Mouse (Mus musculus): Measurements from ENCODE around the gene Rbm26. TPM values are rescaled to one million over a fixed set of nuclear protein-coding genes. Genes with fewer than 3 reads are reported as not detected.

Gene Rbm26
- polyA plus RNA-seq, 1 experiment: 12.2 TPM

GRCm38 (mm10) chr14:105176381-105177168 lies 552 bp downstream of the Rbm26 start:
- DNase-seq: no peak
- peak overlapping the region; percentile 94 for H3K4me3 ChIP-seq (replicated peaks; ENCODE audit: extremely low read depth, low read depth, low read length)
- peaks cover 20% of the 10 kb centered on the region for H3K4me1 ChIP-seq (ENCODE audit: control insufficient read depth, insufficient read depth, low read length)
- no peak for TF ChIP-seq POLR2A (IDR thresholded peaks at IDR 0.05; ENCODE audit: borderline replicate concordance, extremely low read depth, low read depth, low read length)
- TF ChIP-seq CTCF (IDR thresholded peaks at IDR 0.05; ENCODE audit: insufficient read depth, low read length): no peak
- under 1% methylated on average over 73 of the region's 74 CpGs for WGBS

DNA sequence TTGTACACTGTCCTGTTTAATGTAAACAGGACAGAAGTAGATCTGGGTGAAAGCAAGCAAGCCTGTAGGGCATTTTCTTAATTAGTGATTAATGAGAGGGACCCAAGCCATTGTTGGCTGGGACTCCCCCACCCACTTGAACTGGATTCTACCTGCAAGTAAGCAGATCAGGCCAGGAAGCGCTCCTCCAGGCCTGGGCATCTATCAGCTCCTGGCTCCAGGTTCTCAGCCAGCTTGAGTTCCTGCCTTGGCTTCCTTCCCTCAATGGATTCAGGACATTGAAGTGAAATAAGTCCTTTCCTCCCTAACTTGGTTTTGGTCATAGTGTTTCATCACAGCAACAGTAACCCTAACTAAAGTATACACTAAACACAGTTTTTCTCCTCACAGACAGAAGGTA lies 9.9 kb downstream of the Rbm26 start:
- Histone ChIP-seq H3K4me3 (replicated peaks; ENCODE audit: extremely low read depth, low read depth, low read length) (no peak overlapping the region), H3K4me1 (ENCODE audit: control insufficient read depth, insufficient read depth, low read length) (peaks cover 7% of the 10 kb centered on the region)
- DNase-seq: no peak
- no peak for TF ChIP-seq POLR2A (IDR thresholded peaks at IDR 0.05; ENCODE audit: borderline replicate concordance, extremely low read depth, low read depth, low read length)
- TF ChIP-seq CTCF (IDR thresholded peaks at IDR 0.05; ENCODE audit: insufficient read depth, low read length): no peak
- WGBS: 76% methylated on average over 1 of the region's 1 CpGs

DNA sequence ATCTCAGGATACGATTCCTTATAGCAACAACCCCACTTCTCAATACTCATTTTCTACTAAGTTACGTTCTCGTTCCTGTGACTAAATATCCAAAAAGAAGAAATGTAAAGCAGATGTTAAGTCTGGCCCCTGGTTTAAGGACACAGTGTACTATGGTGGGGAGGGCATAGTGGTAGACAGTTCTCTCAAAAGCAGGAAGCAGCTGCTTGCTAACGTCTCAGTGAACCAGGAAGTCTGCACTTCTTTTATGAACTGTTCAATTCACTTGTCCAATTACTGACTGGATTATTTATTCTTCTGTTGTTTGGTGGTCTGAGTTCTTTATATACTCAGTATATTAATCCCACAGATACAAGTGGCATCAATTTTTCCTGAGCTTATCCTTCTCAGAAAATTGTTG lies 12.3 kb downstream of the Rbm26 start:
- Histone ChIP-seq H3K4me1 (ENCODE audit: control insufficient read depth, insufficient read depth, low read length) (peaks cover 8% of the 10 kb centered on the region), H3K4me3 (replicated peaks; ENCODE audit: extremely low read depth, low read depth, low read length) (no peak overlapping the region)
- 48% methylated on average over 4 of the region's 4 CpGs for WGBS
- DNase-seq: no peak
- TF ChIP-seq CTCF (IDR thresholded peaks at IDR 0.05; ENCODE audit: insufficient read depth, low read length) (no peak), POLR2A (IDR thresholded peaks at IDR 0.05; ENCODE audit: borderline replicate concordance, extremely low read depth, low read depth, low read length) (no peak)

GRCm38 (mm10) chr14:105161334-105161733 lies 15.8 kb downstream of the Rbm26 start:
- 94% methylated on average over 1 of the region's 1 CpGs for WGBS

DNA sequence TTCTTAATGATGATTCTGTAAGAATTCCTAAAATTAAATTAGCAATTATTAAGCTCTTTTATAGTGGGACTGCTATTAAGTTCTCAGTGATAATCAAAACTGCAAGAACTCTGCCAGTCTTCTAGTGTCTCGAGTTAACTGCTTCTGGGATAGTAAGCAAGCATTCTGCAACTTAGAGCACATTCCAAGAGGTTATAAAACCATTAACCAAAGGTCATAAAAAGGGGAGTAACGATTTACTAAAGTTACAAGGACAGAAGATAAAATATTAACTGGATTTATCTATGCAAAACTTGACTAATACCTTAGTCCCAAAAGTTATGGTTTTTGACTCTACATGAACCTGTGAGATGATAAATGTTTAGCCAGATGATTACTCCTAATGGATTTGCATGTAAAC lies 18.6 kb downstream of the Rbm26 start:
- DNase-seq: no peak
- Histone ChIP-seq H3K4me3 (replicated peaks; ENCODE audit: extremely low read depth, low read depth, low read length) (no peak overlapping the region), H3K4me1 (ENCODE audit: control insufficient read depth, insufficient read depth, low read length) (peaks cover 2% of the 10 kb centered on the region; the same call in 1 of the 2 replicates)
- TF ChIP-seq POLR2A (IDR thresholded peaks at IDR 0.05; ENCODE audit: borderline replicate concordance, extremely low read depth, low read depth, low read length): no peak
- TF ChIP-seq CTCF (IDR thresholded peaks at IDR 0.05; ENCODE audit: insufficient read depth, low read length): no peak
- 79% methylated on average over 2 of the region's 2 CpGs for WGBS

More at GRCm38 (mm10) chr14:105161334-105161733, 15.8 kb downstream of the Rbm26 start:
- no peak overlapping the region for H3K4me3 ChIP-seq (replicated peaks; ENCODE audit: extremely low read depth, low read depth, low read length)
- peaks cover 5% of the 10 kb centered on the region for H3K4me1 ChIP-seq (ENCODE audit: control insufficient read depth, insufficient read depth, low read length)
- no peak for TF ChIP-seq POLR2A (IDR thresholded peaks at IDR 0.05; ENCODE audit: borderline replicate concordance, extremely low read depth, low read depth, low read length)
- no peak for TF ChIP-seq CTCF (IDR thresholded peaks at IDR 0.05; ENCODE audit: insufficient read depth, low read length)
- no peak for DNase-seq

- 90% methylated on average over 3 of the region's 3 CpGs for WGBS
- TF ChIP-seq POLR2A (IDR thresholded peaks at IDR 0.05; ENCODE audit: borderline replicate concordance, extremely low read depth, low read depth, low read length) (no peak), CTCF (IDR thresholded peaks at IDR 0.05; ENCODE audit: insufficient read depth, low read length) (no peak)
- Histone ChIP-seq H3K4me1 (ENCODE audit: control insufficient read depth, insufficient read depth, low read length) (no peaks in the 10 kb centered on the region), H3K4me3 (replicated peaks; ENCODE audit: extremely low read depth, low read depth, low read length) (no peak overlapping the region)
- DNase-seq: no peak
Observed at GRCm38 (mm10) chr14:105134076-105134475, 43.1 kb downstream of the Rbm26 start.

- H3K4me1 ChIP-seq (ENCODE audit: control insufficient read depth, insufficient read depth, low read length): no peaks in the 10 kb centered on the region
- 74% methylated on average over 4 of the region's 4 CpGs for WGBS
- H3K4me3 ChIP-seq (replicated peaks; ENCODE audit: extremely low read depth, low read depth, low read length): no peak overlapping the region
- DNase-seq: no peak
- TF ChIP-seq CTCF (IDR thresholded peaks at IDR 0.05; ENCODE audit: insufficient read depth, low read length) (no peak), POLR2A (IDR thresholded peaks at IDR 0.05; ENCODE audit: borderline replicate concordance, extremely low read depth, low read depth, low read length) (no peak)
Observed at GRCm38 (mm10) chr14:105127715-105128385, 49.3 kb downstream of the Rbm26 start.

DNA sequence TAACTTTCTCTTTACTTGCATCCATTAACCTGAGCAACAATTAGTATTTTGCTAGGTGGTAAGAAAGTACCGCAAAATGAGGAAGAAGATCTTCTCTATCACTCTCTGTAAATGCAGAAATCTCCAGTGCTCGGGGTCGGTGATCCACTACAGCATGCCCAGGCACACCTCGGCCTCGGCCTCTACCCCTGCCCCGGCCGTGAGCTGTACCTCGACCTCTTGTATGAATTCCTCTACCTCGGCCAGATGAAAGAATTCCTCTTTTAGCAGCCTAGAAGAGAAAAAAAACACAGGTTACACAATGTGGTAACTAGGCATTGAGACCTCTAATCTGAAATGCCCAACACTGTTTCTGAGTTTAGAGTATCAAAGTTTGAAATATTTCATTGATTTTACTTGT lies 52.6 kb downstream of the Rbm26 start:
- no peaks in the 10 kb centered on the region for H3K4me1 ChIP-seq (ENCODE audit: control insufficient read depth, insufficient read depth, low read length)
- WGBS: 90% methylated on average over 9 of the region's 9 CpGs
- TF ChIP-seq CTCF (IDR thresholded peaks at IDR 0.05; ENCODE audit: insufficient read depth, low read length): no peak
- H3K4me3 ChIP-seq (replicated peaks; ENCODE audit: extremely low read depth, low read depth, low read length): no peak overlapping the region
- DNase-seq: no peak

DNA sequence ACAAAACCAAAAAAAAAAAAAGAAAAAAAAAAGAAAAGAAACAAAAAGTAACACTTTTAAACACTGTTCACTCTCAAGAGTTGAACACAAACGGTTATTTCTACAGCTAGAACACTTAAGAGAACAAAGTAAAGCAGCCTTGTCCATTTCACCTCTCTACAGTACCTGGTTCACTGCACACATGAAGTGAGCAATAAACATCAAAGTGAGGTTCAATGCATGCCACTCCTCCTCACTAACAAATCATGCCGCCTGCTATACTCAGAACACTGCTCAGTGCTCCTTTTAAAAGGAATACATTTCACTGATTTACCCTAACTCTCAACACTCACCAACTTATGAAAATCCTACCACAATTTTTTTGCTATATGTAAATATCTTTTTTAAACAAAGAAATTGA lies 61.7 kb downstream of the Rbm26 start:
- 79% methylated on average over 2 of the region's 2 CpGs for WGBS
- DNase-seq: no peak
- no peak overlapping the region for H3K4me3 ChIP-seq (replicated peaks; ENCODE audit: extremely low read depth, low read depth, low read length)
- H3K4me1 ChIP-seq (ENCODE audit: control insufficient read depth, insufficient read depth, low read length): no peaks in the 10 kb centered on the region
- no peak for TF ChIP-seq CTCF (IDR thresholded peaks at IDR 0.05; ENCODE audit: insufficient read depth, low read length)
- TF ChIP-seq POLR2A (IDR thresholded peaks at IDR 0.05; ENCODE audit: borderline replicate concordance, extremely low read depth, low read depth, low read length): no peak

DNA sequence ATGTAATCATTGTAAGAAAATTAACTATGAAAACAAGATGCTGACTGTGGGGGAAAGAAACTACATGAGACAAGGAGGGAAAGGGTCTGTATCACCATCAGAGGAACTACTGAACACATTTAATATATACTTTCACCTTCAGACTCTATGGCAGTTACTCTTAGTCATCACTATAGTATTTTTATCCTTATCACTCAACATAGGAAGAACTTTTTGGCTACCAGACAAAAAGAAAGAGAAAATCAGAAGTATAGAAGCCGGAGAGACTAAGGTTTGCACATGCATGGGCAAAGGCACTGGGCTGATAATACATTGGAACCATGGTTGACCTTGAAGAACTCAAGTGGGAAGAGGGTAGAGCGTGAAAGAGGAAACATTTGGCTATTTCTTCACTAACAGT lies 70.9 kb downstream of the Rbm26 start:
- H3K4me3 ChIP-seq (replicated peaks; ENCODE audit: extremely low read depth, low read depth, low read length): no peak overlapping the region
- 98% methylated on average over 2 of the region's 2 CpGs for WGBS
- H3K4me1 ChIP-seq (ENCODE audit: control insufficient read depth, insufficient read depth, low read length): no peaks in the 10 kb centered on the region
- DNase-seq: no peak
- TF ChIP-seq CTCF (IDR thresholded peaks at IDR 0.05; ENCODE audit: insufficient read depth, low read length) (no peak), POLR2A (IDR thresholded peaks at IDR 0.05; ENCODE audit: borderline replicate concordance, extremely low read depth, low read depth, low read length) (no peak)

All from lung, adult 2 months (tissue).